Mouse (Mus musculus): ENCODE measurements around the gene Dlgap1.
A peak's percentile ranks its signal among the peaks of the same experiment; 100 is the strongest.

Gene Dlgap1

GRCm38 (mm10) chr17:70470970-70471371 lies 502.1 kb downstream of the Dlgap1 start:
- DNase-seq = no peak

GRCm38 (mm10) chr17:70472162-70472561 lies 503.3 kb downstream of the Dlgap1 start:
- no peak for DNase-seq

GRCm38 (mm10) chr17:70473871-70474270 lies 505.0 kb downstream of the Dlgap1 start:
- DNase-seq = no peak

- DNase-seq = no peak
These were observed 514.8 kb downstream of the Dlgap1 start for GRCm38 (mm10) chr17:70483716-70484115.

GRCm38 (mm10) chr17:70485668-70486067 lies 516.8 kb downstream of the Dlgap1 start:
- no peak for DNase-seq

- DNase-seq = no peak
These were observed 517.4 kb downstream of the Dlgap1 start for GRCm38 (mm10) chr17:70486259-70486658.

GRCm38 (mm10) chr17:70486831-70487230 lies 518.0 kb downstream of the Dlgap1 start:
- no peak for DNase-seq

- DNase-seq = no peak
These were observed 520.0 kb downstream of the Dlgap1 start for GRCm38 (mm10) chr17:70488784-70489265.

GRCm38 (mm10) chr17:70491575-70491974 lies 522.7 kb downstream of the Dlgap1 start:
- DNase-seq = no peak

- DNase-seq = no peak
These were observed 525.5 kb downstream of the Dlgap1 start for GRCm38 (mm10) chr17:70494338-70494737.

- no peak for DNase-seq
These were observed 529.4 kb downstream of the Dlgap1 start for GRCm38 (mm10) chr17:70498256-70498655.

GRCm38 (mm10) chr17:70501933-70502332 lies 533.1 kb downstream of the Dlgap1 start:
- no peak for DNase-seq

GRCm38 (mm10) chr17:70507759-70508158 lies 538.9 kb downstream of the Dlgap1 start:
- no peak for DNase-seq

- no peak for DNase-seq
These were observed 541.6 kb downstream of the Dlgap1 start for GRCm38 (mm10) chr17:70510441-70510840.

GRCm38 (mm10) chr17:70511401-70511800 lies 542.5 kb downstream of the Dlgap1 start:
- no peak for DNase-seq

GRCm38 (mm10) chr17:70513736-70514135 lies 544.9 kb downstream of the Dlgap1 start:
- DNase-seq = no peak

- no peak for DNase-seq
These were observed 547.6 kb downstream of the Dlgap1 start for GRCm38 (mm10) chr17:70516506-70516905.

- no peak for DNase-seq
These were observed 548.5 kb downstream of the Dlgap1 start for GRCm38 (mm10) chr17:70517333-70517732.

- no peak for DNase-seq
These were observed 552.4 kb downstream of the Dlgap1 start for GRCm38 (mm10) chr17:70521058-70521851.

GRCm38 (mm10) chr17:70521971-70522370 lies 553.1 kb downstream of the Dlgap1 start:
- DNase-seq = no peak

GRCm38 (mm10) chr17:70525990-70526389 lies 557.1 kb downstream of the Dlgap1 start:
- DNase-seq = no peak

- peak; percentile 13 to 22 for DNase-seq
These were observed 558.2 kb downstream of the Dlgap1 start for GRCm38 (mm10) chr17:70527101-70527500.

- DNase-seq = no peak
These were observed 559.6 kb downstream of the Dlgap1 start for GRCm38 (mm10) chr17:70528196-70529187.
